Mouse (Mus musculus): ENCODE results near the gene Actn3.
"Not testable (repeated sequence)": the region's sequence is repeated elsewhere in the genome, so short reads cannot be mapped to it uniquely, and the experiment has no call there.

Gene Actn3

DNA sequence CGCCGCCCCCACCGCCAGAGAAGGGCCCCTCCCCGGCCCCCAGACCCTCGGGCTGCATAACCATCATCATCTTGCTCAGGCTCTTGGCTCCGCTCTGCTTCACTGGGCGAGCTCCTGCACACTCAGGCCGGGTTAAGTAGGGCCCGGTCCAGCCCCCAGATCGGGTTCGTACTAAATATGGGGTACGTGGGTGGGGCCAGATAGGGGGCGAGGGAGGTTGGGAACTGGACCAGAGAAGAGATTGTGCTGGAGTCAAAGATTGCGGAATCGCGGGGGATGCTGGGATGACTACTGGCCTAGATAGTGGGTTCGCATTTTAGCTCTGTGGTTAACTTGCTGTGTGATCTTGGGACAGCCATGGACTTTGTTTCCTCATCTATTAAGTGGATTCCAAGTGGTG is at the start of gene Actn3:
Gene Actn3, minus strand, starts transcription at position 125 of the 400 bp plus-strand sequence.
- no peak for DNase-seq

DNA sequence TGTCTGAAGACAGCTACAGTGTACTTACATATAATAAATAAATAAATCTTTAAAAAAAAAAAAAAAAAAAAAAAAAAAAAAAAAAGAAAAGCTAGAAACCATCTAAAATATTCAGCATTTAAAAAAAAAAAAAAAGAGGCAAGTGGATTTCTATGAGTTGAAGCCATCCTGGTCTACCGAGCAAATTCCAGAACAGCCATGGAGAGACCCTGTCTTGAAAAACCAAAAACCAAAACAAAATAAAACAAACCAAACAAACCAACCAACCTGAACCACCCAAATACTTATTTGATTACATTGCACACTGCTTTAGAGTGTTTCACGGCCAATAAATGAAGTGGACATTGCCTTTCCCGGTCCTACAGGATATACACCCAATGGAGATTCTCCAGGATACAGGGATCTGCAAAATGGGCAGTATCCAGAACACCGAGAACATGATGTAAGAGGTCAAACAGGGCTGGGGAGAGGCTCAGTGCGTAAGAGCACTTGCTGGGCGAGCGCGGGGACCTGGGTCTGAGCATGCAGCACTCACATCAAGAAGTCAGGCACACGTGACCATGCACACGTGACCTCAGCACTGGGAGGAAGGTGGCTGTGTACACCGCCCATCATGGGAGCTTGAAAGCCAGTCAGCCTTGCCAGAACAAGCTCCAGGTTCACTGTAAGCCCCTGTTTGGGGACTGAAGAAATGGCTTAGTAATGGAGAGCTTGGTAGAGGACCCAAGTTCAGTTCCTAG is 47.6 kb upstream of the Actn3 start:
- no peak for DNase-seq

DNA sequence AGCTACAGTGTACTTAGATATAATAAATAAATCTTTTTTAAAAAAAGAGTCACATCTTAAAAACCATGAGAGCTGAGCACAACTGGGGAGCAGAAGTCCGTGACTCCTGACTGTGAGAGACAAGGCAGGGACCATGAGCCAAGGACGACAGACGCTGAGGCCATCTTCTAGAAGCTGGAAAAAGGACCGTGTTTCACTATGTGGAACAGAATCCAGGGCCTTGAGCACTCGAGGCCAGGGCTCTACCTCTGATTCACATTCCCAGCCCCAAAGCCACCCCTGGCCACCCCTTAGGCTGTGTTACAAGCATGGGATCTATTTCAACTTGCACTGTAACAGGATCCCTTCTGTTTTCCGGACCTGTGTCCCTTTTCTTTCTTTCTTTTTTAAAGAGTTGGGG is 41.9 kb upstream of the Actn3 start:
- DNase-seq = no peak

DNA sequence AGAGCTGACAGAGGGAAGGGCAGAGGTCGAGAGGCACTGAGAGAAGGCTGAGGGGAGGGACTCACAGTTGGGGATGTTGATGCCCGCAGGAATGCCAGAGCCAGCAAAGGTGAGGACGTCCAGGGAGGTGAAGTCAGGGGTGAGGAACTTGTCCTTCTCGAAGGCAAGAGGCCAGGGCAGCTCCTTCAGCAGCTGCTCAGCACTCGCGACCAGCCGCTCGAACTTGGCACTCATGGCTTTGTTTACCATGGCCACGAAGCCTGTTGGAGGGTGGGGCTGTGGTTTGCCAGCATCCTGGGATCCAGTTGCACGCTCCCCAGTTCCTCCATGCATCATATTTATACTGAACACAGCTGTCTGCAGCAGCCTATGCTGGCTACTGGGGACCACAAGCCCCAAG is 39.1 kb upstream of the Actn3 start:
- no peak for DNase-seq

DNA sequence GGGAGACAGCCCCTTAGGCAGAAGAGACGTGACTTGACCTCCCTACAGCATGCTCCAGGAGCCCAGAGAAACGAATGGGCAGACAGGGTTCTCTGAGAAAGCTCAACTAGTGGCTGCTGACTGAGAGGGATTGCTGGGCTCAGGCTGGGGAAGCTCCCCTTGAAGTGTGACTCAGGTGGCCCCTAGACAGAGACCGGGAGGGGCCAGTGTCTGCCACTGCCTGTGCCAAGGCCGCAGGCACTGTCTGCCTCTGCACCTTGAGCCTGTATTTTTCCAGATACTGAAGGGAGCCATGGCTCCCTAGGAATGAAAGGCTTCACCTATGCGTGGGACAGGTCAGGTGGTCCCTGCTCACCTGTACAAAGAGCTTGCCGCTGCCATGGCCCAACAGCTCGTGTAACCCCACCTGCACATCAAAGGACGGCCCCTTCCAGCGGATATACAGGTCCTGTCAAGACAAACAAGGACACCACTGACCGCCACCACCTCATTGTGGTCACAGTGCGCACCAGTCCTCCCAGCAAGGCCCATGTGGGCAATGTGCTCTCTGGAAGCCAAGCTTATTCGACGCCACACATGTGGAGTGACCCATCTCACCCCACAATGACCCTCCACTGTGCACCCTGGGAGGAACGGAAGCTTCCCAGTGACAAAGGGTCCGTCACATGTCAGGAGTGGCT is 38.4 kb upstream of the Actn3 start:
- DNase-seq = no peak

DNA sequence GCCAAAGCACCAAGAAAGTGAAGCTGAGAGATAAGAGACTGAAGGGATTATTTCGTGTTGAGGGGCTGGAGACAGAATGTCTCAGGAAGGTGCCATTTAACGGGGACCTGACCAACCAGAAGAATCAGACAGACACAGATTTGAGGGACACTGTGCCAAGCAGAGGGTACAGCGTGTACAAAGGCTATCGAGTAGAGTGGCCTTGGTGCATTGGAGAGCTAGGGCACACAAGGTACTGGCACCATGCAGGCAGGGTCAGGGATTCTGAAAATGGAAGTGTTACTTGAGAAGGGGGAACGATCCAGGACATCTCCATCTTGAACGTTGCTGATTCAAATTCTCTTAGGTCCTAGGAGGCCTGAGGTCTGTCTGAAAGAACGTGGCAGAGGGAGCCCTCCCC is 31.7 kb upstream of the Actn3 start:
- no peak for DNase-seq

DNA sequence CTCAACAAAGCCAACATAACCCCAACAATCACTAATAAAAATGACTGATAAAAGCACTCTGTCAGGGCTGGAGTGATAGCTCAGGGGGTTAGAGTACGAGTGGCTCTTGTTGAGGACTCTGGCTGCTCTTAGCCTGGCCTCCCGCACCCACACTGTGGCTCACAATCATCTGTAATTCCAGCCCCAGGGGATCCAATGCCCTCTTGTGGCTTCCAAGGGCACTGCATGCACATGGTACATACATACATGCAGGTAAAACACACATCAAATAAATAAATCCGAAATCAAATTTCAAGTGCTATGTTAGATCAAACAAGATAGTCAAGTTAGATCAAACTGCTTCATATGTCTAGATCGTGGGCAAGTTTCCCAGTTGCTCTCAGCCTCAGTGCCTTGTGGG is 30.4 kb upstream of the Actn3 start:
- DNase-seq = no peak

DNA sequence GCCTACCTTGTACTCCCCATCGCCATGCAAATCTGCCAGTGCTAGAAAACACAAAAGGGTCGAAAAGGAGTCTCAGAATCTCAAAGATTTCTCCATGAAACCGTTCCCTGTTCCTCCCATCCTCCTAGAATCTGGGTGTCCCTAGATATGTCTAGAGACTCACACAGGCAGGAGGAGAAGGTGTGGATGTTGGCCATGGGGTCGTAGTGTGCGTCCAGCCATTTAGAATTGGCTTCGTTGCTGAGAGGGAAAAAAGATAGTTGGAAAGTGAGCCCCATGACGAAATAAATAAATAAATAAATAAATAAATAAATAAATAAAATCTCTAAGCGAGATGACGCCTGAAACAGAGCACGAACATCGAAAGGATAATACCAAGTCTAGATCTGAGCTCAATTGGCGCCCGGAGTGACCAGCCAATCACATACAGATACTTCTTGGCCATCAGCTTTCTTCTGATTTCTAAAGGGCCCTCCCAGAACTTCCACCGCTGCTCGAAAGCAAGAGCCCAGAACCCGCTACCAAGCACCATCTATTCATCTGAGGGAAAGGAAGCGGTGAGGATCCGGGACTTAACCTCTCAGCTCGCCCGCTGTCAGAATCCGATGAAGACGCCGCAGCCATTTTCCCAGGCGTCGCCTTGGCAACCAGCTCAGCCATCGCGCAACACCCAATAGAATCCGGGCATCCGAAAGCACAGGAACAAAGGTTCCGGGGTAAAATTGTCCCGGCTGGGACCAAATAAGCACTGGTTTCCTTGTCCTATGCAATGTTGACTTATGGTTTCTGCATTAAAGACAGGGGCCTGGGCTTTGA is 28.5 kb upstream of the Actn3 start, which contains the start of gene Bbs1:
Gene Bbs1, minus strand, starts transcription at position 650 of the 816 bp plus-strand sequence.
- peak; percentile 77 to 83 for DNase-seq

DNA sequence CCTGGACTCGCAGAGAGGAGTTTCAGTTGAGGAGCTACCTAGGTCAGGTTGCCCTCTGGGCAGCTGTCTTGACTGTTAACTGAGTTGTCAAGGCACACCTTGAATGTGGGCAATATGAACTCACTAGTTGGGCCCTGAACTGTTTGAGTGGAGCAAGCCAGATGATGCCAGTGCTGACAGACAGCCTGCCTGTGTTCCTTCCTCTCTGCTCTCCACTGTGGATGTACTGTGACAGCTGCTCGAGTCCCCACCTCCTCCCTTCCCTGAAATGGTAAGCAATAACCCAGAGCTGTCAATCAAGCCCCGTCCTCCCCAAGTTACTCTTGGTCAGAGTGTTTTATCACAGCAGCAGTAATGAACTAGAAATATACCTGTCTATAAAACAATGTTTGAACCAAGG is 22.2 kb upstream of the Actn3 start:
- no peak for DNase-seq

DNA sequence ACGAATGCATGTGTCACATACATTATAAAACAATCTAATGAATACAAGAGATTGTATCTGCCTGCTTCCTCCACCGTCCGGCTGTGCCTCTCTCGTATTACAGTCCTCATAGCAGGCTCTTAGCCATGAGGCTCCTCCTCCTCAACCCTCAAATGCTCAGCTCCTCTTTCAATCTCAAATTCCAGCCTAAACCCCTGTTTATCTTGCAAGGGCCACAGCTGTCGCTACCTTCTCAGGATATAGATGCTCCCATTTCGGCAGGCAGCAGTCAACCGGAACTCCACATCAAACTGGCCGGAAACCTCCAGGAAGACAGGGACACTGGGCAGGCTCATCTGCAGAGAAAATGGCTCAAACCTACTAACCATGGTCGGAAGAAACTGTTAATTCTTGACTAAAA is 21.3 kb upstream of the Actn3 start:
- no peak for DNase-seq

DNA sequence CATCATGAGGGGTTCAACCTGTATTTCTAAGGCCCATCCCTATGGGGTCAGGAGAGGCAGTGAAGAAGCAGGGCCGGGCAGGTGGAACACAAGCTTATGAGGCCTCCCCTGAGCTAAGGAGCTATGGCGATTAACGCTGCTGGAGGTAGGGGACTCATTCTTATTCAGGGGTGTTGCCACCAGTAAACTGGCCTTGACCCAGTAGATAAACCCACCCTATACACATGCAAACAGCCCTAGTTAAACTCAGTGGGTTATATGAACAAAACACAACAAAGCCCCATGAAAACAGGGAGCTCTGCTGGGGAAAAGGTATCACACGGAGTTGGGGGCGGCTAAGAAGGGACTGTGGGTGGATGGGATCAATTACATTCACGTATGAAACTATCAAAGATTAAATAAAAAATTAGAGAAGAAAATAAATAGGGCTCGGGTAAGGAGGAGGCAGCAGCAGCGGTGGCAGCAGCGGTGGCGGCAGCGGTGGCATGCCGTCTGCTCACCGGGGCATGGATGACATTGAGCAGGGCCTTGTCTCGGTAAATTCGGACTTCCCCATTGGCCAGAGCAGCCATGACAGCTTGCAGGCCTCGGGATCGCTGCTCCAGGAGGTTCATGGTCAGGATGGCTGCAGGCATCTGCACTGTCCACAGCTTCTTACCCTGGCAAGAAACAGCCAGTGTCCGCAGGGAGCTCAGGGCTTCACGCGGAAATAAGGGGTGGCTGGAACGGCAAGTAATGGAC is 19.2 kb upstream of the Actn3 start:
- no peak for DNase-seq

DNA sequence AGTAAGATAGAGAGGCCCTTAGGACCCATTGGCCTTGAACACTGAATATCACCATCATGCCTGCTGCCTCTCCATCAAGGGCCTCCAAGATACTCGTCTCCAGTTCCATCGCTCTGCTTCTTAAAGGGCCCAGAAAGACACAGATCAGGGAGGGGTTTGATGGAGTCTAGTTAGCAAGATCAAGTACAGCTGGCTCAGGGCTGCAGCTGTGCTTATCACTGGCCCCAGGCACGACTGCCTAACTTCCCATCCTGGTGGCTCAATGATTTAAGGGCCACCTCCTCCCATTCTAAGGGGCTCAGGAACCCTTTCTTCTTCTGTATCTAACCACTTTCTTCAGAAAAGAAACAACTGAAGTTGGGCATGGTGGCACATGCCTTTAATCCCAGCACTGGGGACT is 14.1 kb upstream of the Actn3 start:
- no peak for DNase-seq

DNA sequence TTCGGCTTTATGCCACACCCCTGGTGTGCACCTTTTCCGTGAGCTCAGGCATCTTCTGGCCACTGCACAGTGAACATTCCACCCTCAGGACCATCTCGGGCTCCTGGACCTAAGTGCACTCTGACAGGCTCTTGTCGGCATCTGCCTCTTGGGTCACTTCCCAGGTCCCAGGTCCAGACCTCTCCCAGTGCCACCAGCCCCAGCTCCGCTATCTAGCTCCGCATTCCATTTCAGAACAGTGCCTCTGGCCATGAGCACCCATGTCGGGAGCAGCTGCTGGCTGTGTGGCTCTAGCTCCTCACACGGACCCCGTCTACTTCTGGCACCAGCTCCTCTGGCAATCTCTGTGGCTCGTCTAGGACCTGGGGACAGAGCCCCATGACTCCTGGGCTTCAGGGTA is 12.1 kb upstream of the Actn3 start:
- DNase-seq = no peak

DNA sequence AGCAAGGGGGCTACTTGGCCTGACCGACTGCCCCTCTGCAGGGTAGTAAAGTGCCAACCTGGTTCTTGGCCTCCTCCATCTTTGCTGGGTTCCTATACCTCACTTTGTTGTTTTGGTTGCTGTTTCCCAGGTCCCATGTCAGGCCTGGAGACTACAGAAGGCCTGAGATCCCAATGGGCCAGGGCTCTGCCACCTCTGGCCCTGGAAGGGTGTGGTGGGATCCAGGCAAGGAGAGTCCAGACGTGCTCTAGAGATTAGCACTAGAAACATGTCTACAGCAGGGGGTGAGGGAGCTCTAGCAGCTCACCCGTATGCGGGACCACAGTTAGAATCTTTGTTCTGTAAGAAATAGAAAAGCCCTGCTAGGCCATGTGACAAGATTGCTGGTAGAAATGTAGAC is 6.3 kb upstream of the Actn3 start:
- no peak for DNase-seq

DNA sequence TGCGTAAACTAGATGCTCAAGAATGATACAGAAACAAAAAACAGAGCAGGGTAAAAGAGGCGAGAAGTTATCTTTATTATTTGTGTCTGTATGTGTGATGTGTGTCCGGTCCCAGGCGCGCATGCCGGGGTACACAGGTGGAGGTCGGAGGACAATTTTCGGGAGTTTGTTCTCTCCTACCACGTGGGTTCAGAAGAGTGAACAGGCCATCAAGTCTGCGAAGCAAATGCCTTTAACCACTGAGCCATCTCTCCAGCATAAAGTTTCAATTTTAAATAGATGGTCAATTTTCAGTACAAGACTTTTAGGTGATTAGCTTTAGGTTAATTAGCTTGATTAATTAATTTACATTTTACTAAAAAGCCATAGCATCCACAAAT is 1.6 kb upstream of the Actn3 start:
- DNase-seq = no peak

DNA sequence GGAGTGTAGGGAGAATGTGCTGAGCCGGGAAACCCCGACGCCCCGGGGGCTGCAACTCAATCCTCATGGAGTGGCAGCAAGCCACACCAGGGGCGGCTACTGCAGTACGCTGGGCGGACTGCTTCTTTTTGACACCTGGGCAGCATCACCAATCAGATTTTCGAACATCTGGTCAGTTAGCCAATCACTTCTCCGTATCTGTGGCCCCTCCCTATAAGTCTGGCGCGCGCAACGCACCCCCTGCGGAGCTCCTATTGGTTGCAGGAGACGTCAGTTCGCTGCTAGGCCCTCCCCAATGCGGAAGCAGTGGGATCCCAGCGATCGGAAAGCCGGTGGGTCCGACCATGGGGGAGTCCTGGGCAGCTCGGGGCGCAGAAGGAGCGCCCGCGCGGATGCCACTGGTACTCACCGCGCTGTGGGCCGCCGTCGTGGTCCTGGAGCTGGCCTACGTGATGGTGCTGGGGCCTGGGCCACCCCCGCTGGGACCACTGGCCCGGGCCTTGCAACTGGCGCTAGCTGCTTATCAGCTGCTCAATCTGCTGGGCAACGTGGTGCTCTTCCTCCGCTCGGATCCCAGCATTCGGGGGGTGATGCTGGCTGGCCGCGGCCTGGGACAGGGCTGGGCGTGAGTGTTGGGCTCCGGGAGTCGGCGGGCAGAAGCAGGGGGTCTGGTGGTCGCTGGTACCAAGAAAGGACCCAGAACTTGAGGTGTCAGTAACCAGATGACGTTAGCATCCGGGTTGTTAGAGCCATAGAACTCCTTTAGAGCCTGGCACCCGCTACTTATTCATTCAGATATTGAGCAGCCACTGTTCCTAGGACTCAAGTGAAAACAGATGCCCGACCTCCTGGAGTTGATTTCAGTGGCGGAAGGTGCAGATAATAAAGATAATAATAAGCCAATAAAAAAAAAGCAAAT is 955 bp upstream of the Actn3 start, which contains the start of gene Zdhhc24:
Gene Zdhhc24, plus strand, starts transcription at position 264 of the 919 bp plus-strand sequence.
- DNase-seq = peak; percentile 93 to 95

DNA sequence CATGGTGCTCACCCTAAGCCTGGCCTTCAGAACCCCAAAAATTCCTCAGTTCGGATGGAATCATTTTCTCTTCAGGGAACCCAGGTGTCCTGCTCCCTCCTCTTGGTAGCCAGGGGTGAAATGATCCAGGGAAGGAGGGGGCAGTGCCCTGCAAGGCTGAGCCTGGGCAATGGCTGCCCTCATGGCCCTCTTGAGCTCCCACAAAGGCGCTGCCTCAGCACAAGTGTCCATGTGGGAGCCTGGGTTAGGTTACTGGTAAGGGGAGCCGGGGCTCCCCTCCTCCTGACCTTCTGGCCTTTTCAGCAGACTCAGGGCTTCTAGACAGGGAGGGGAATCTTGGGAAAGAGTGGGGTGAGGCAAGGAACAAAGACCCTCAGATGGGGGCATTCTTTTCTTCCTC is 954 bp downstream of the Actn3 start:
- DNase-seq = no peak

DNA sequence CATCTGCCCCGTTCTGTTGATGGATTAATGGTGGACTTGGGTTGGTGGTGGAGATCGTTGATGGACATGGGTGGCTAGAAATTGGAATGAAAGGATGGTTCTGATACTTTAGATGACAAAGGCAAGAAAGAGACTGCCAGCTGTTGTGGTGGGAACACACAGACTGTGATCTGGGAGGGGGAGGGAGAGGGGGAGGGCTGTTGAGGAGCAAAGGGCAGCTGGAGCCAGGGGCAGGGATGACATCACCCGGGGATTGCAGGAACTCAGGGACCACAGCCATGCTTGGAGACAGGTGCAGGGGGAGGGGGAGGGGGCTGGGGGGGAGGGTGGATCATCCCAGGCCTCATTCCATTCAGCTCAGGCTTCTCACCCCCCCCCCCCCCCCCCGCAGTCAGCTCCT is 1.5 kb downstream of the Actn3 start:
- no peak for DNase-seq

DNA sequence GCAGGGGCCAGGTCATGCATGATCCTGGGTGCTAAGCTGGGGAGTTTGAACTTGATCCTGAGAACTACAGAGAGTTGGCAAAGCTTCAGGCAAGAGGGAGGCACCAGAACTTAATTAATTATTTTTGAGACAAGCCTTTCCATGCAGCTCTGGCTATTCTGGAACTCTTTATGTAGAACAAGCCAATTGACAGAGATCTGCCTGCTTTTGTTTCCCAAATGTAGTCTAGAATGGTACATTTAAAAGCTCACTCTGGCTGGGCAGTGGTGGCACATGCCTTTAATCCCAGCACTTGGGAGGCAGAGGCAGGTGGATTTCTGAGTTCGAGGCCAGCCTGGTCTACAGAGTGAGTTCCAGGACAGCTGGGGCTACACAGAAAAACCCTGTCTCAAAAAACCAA is 3.1 kb downstream of the Actn3 start:
- not testable (repeated sequence) for DNase-seq

DNA sequence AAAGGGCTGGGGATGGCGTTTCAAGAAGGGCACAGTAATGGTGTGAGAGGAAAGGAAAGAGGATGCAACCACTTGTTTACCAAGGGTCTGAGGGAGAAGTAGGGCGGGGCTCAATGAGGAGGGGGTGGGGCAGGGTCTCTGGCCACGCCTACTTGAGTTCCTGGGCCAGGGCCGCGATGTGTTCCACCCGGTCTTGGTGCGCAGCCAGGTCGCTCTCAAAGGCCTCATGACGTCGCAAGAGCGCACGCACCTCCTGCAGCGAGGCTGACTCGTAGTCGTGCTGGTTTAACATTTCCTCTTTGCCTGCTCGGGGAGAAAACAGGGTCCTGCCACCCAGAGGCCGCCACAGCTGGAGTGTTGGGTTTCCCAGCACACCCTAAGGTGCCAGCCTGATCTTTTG is 12.6 kb downstream of the Actn3 start:
- peak in 1 of 2 experiments; percentile 33 for DNase-seq

DNA sequence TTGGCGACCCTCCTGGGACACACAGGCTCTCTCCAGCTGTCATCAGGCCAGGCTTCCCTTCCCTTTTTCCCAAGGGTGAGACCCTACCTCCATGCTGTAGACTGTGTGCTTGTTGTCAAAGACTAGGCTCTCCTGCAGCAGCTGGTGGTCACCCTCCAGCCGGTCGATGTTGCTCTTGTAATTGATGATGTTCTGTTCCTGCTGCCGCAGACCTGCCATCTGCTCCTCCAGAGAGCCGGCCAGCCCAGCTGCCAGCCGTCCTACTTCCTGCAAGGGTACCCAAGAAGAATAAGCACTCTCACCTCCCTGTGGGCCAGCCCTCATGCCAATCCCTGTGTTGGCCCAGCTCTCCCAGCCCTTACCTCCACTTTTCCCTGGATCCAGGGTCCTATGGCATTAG is 14.7 kb downstream of the Actn3 start:
- no peak for DNase-seq

DNA sequence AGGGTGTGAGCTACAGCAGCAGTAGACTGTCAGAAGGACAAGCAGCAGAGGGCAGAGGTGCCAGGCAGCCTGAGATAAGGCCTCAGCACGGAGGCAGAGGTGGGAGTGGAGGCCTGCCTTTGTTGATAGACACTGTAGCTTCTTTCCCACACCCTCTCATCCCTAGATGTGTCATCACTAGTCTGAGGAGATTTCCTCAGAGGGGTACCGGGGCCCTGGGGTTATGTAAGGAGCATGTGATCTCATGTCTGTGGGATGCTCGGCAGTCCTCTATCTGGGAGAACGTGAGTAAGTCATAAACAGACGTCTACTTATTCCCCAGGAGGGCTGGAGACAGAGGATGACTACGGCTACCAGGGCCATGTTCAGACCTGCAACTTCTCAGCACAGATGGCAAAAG is 18.6 kb downstream of the Actn3 start:
- no peak for DNase-seq

Data from cerebellum, adult 18-20 months (tissue).